Mouse (Mus musculus): ENCODE data around the gene Exoc3l. TPM values are rescaled to one million over a fixed set of nuclear protein-coding genes. Genes with fewer than 3 reads are reported as not detected.

Gene Exoc3l
- polyA plus RNA-seq, 1 experiment: 3.1 TPM

- peaks cover 13% of the 10 kb centered on the region for H3K36me3 ChIP-seq (ENCODE audit: control insufficient read depth, insufficient read depth, low read length)
- peak overlapping the region; percentile 36 for H3K4me3 ChIP-seq (ENCODE audit: low read depth, low read length)
- H3K27me3 ChIP-seq (ENCODE audit: control insufficient read depth, insufficient read depth, low read length): no peaks in the 10 kb centered on the region
- 69% methylated on average over 55 of the region's 55 CpGs for WGBS
- TF ChIP-seq POLR2A (IDR thresholded peaks at IDR 0.05; ENCODE audit: low read depth, low read length) (no peak), CTCF (IDR thresholded peaks at IDR 0.05; ENCODE audit: extremely low read depth, insufficient read length, insufficient replicate concordance, low read depth, low read length) (no peak)
- H3K4me1 ChIP-seq (ENCODE audit: control insufficient read depth, insufficient read depth, insufficient read length, low read length): peaks cover 38% of the 10 kb centered on the region
- no peak overlapping the region for H3K27ac ChIP-seq (ENCODE audit: insufficient read depth, low read depth, low read length)
Measured at GRCm38 (mm10) chr8:105258911-105259720, 36.8 kb downstream of the Exoc3l start.

DNA sequence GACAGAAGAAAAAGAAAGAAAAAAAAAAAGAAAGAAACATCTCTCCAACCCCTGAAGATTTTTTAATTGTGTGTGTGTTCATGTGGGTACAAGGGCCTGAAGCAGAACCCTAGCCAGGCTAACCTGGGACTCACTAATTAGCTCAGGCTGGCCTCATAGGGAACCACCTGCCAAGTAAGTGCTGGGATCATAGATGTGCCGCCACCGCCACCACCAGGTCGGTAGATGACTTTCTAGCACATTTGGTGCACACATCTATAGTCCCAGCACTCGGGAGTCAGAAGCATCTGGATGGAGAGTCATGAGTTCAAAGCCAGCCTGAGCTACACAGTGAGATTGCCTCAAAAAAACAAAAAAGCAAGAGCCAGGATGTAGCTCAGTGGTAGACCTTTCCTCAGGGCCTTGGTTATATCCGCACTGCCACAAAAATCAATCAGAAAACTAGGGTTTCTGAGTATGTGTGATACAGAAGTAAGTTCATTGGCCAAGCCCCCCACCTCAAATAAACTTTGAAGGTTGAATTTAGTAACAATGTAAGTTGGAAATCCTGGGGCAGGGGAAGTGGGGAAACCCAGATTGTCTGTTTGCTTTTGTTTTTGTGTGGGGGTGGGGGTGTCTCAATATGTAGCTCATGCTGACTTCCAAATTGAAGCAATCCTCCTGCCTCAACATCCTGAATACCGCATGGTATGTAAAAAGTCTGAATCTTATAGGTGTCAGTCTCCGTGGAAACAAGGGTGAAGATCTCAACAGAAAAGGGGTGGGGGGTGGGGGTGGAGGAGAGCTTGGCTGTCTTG is 38.4 kb downstream of the Exoc3l start:
- H3K4me1 ChIP-seq (ENCODE audit: control insufficient read depth, insufficient read depth, insufficient read length, low read length): peaks cover 38% of the 10 kb centered on the region
- H3K4me3 ChIP-seq (ENCODE audit: low read depth, low read length): no peak overlapping the region
- H3K27ac ChIP-seq (ENCODE audit: insufficient read depth, low read depth, low read length): no peak overlapping the region
- H3K36me3 ChIP-seq (ENCODE audit: control insufficient read depth, insufficient read depth, low read length): peaks cover 13% of the 10 kb centered on the region
- 87% methylated on average over 7 of the region's 7 CpGs for whole genome bisulfite sequencing
- no peaks in the 10 kb centered on the region for H3K27me3 ChIP-seq (ENCODE audit: control insufficient read depth, insufficient read depth, low read length)
- no peak for TF ChIP-seq CTCF (IDR thresholded peaks at IDR 0.05; ENCODE audit: extremely low read depth, insufficient read length, insufficient replicate concordance, low read depth, low read length)
- TF ChIP-seq POLR2A (IDR thresholded peaks at IDR 0.05; ENCODE audit: low read depth, low read length): no peak

DNA sequence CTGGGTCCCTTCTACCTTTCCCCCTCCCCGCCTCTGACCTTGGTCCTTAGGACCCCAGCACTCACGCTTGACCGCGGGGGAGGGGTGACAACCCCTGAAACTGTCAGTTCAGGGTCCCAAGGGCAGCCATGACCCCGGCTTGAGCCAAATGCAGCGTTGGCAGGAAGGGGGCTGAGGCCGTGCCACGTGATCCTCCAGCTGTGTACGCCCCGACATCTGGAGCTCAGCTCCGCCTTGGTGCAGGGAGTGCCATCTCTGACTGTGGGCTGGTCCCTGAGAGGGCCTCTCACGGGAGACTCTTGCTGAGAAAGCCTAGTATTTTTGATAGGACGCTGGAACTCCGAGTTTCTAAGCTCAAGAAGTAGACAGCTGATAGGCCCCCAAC is 40.9 kb downstream of the Exoc3l start, which contains the start of gene B3gnt9:
Gene B3gnt9, minus strand, starts transcription at position 188 of the 385 bp plus-strand sequence.
- Histone ChIP-seq H3K27ac (ENCODE audit: insufficient read depth, low read depth, low read length) (peak within 1 kb of the TSS; percentile 40; the same call in 1 of the 2 replicates), H3K4me3 (ENCODE audit: low read depth, low read length) (peak within 1 kb of the TSS; percentile 75), H3K27me3 (ENCODE audit: control insufficient read depth, insufficient read depth, low read length) (no peaks in the 10 kb centered on the region), H3K4me1 (ENCODE audit: control insufficient read depth, insufficient read depth, insufficient read length, low read length) (peaks cover 21% of the 10 kb centered on the region), H3K36me3 (ENCODE audit: control insufficient read depth, insufficient read depth, low read length) (peaks cover 30% of the 10 kb centered on the region)
- 2% methylated on average over 14 of the region's 14 CpGs for WGBS
- no peak for TF ChIP-seq POLR2A (IDR thresholded peaks at IDR 0.05; ENCODE audit: low read depth, low read length)
- TF ChIP-seq CTCF (IDR thresholded peaks at IDR 0.05; ENCODE audit: extremely low read depth, insufficient read length, insufficient replicate concordance, low read depth, low read length): no peak

DNA sequence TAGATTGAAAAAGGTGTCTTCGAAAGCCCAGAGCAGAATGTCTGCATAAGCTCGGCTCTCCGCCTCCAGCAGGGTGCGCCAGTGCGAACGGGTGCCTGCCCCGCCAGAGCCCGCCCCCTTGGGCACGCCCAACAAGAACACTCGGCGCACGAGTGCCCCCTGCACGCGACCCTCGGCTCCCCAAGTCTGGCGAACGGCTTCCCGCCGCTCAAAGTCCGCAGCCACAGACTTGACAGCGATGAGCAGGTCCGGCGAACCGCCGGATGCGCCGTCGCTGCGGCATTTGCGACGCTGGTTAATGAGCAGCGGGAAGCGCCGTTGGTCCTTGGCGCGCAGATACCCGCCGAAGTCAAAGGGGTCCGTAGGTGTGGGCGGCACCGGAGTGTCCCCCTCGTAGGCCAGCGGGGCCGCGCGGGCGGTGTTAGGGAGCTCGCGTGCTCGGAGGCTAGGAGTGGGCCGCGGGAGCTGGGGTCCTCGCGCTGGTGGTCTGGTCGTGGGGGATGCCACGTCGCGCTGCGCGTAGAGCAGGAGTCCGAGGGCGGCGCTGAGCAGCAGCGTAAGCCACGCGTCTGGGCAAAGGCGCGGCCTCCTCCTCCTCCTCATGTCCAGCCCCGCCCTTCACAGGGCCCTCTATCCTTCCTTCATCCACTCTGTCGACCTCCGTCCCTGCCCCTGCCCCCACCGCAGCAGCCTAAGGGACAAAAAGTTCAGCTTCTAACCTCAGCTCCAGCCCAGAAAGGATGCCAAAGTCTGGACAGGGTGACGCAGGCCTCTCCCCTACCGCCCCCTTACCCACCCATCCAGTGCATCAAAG is 41.5 kb downstream of the Exoc3l start:
- under 1% methylated on average over 74 of the region's 74 CpGs for WGBS
- Histone ChIP-seq H3K27me3 (ENCODE audit: control insufficient read depth, insufficient read depth, low read length) (no peaks in the 10 kb centered on the region), H3K4me1 (ENCODE audit: control insufficient read depth, insufficient read depth, insufficient read length, low read length) (peaks cover 15% of the 10 kb centered on the region), H3K27ac (ENCODE audit: insufficient read depth, low read depth, low read length) (peak overlapping the region; percentile 40; the same call in 1 of the 2 replicates), H3K4me3 (ENCODE audit: low read depth, low read length) (peak overlapping the region; percentile 75), H3K36me3 (ENCODE audit: control insufficient read depth, insufficient read depth, low read length) (peaks cover 31% of the 10 kb centered on the region)
- TF ChIP-seq POLR2A (IDR thresholded peaks at IDR 0.05; ENCODE audit: low read depth, low read length): no peak
- peak; percentile 84 for TF ChIP-seq CTCF (IDR thresholded peaks at IDR 0.05; ENCODE audit: extremely low read depth, insufficient read length, insufficient replicate concordance, low read depth, low read length)

GRCm38 (mm10) chr8:105253766-105254151 is 42.1 kb downstream of the Exoc3l start:
- H3K27me3 ChIP-seq (ENCODE audit: control insufficient read depth, insufficient read depth, low read length): no peaks in the 10 kb centered on the region
- peak overlapping the region; percentile 1; the same call in 1 of the 2 replicates for H3K4me3 ChIP-seq (ENCODE audit: low read depth, low read length)
- no peak for TF ChIP-seq CTCF (IDR thresholded peaks at IDR 0.05; ENCODE audit: extremely low read depth, insufficient read length, insufficient replicate concordance, low read depth, low read length)
- TF ChIP-seq POLR2A (IDR thresholded peaks at IDR 0.05; ENCODE audit: low read depth, low read length): no peak
- H3K36me3 ChIP-seq (ENCODE audit: control insufficient read depth, insufficient read depth, low read length): peaks cover 30% of the 10 kb centered on the region
- peaks cover 11% of the 10 kb centered on the region for H3K4me1 ChIP-seq (ENCODE audit: control insufficient read depth, insufficient read depth, insufficient read length, low read length)
- H3K27ac ChIP-seq (ENCODE audit: insufficient read depth, low read depth, low read length): no peak overlapping the region
- WGBS: 51% methylated on average over 20 of the region's 20 CpGs

- Histone ChIP-seq H3K4me1 (ENCODE audit: control insufficient read depth, insufficient read depth, insufficient read length, low read length) (peaks cover 11% of the 10 kb centered on the region), H3K27me3 (ENCODE audit: control insufficient read depth, insufficient read depth, low read length) (no peaks in the 10 kb centered on the region), H3K27ac (ENCODE audit: insufficient read depth, low read depth, low read length) (no peak overlapping the region), H3K36me3 (ENCODE audit: control insufficient read depth, insufficient read depth, low read length) (peaks cover 32% of the 10 kb centered on the region), H3K4me3 (ENCODE audit: low read depth, low read length) (no peak overlapping the region)
- WGBS: 72% methylated on average over 10 of the region's 10 CpGs
- TF ChIP-seq CTCF (IDR thresholded peaks at IDR 0.05; ENCODE audit: extremely low read depth, insufficient read length, insufficient replicate concordance, low read depth, low read length) (no peak), POLR2A (IDR thresholded peaks at IDR 0.05; ENCODE audit: low read depth, low read length) (no peak)
Measured at GRCm38 (mm10) chr8:105252680-105253537, 43.0 kb downstream of the Exoc3l start.

Data from small intestine, adult 2 months (tissue).